Mouse (Mus musculus) CH12.LX (cell line): Measurements from ENCODE around the gene Gpr19.

ENCODE experiments used
- CTCF ChIP-seq, 2 experiments: IDR thresholded peaks in 1 of 2; conservative IDR thresholded peaks in 1 of 2; 2 replicates each; pipeline ENCODE4 v1.5.1; 2011 to 2012; ENCODE audit warnings: low read depth in 2 of 2, low read length in 2 of 2, improper control_type of control experiment in 1 of 2, inconsistent platforms in 1 of 2, mild to moderate bottlenecking in 1 of 2, moderate library complexity in 1 of 2
- E2F4 ChIP-seq: IDR thresholded peaks from 2 replicates; pipeline ENCODE4 v1.6.1; 2011; ENCODE audit warnings: low read depth, low read length, improper control_type of control experiment; ENCODE audit not compliant: insufficient replicate concordance
- KAT2A ChIP-seq: IDR thresholded peaks from 2 replicates; pipeline ENCODE4 v1.6.1; 2012; ENCODE audit warnings: low read length, improper control_type of control experiment, inconsistent platforms; ENCODE audit not compliant: insufficient replicate concordance
- MAX ChIP-seq: IDR thresholded peaks from 2 replicates; pipeline ENCODE4 v1.6.1; 2011; ENCODE audit warnings: low read length, improper control_type of control experiment
- MEF2A ChIP-seq: IDR thresholded peaks from 2 replicates; pipeline ENCODE4 v1.6.1; 2014; ENCODE audit warnings: low read depth, mild to moderate bottlenecking, inconsistent platforms, low read length, improper control_type of control experiment, borderline replicate concordance
- POLR2A ChIP-seq: IDR thresholded peaks from 2 replicates; pipeline ENCODE4 v1.6.1; 2011; ENCODE audit warnings: low read depth, mild to moderate bottlenecking, improper control_type of control experiment, low read length
- RAD21 ChIP-seq: IDR thresholded peaks from 2 replicates; pipeline ENCODE4 v1.6.1; 2011; ENCODE audit warnings: low read depth, mild to moderate bottlenecking, low read length, improper control_type of control experiment, moderate library complexity
- USF2 ChIP-seq: conservative IDR thresholded peaks from 2 replicates; pipeline ENCODE4 v1.6.1; 2011; ENCODE audit warnings: low read depth, low read length, improper control_type of control experiment

- TF ChIP-seq CTCF (conservative IDR thresholded peaks at IDR 0.05 in 1 of 2, IDR thresholded peaks at IDR 0.05 in 1 of 2; ENCODE audit: low read depth in 2 of 2, low read length in 2 of 2) (no peak), USF2 (no peak), POLR2A (no peak), MEF2A (no peak), RAD21 (no peak), KAT2A (no peak), E2F4 (no peak), MAX (no peak)
Measured at GRCm38 (mm10) chr6:134890436-134890835, 7.9 kb downstream of the Gpr19 start.
